In genomic region chr5:67797006-67797958, GRCm38 (mm10) we compare ENCODE assay signal across 11 mouse cellular contexts. TPM values are rescaled to one million over a fixed set of nuclear protein-coding genes. Genes with fewer than 3 reads are reported as not detected.
A peak's percentile ranks its signal among the peaks of the same experiment; 100 is the strongest.
DNase-seq lines count a peak whose midpoint lies in the region; TF ChIP-seq lines count a peak whose summit lies in the region.
"Had no signal": no experiment of that assay in that cellular context is flagged by ENCODE, and none has a peak within 500 bp of the region (broad histone marks: within the 10 kb centered on the region; RNA-seq: fewer than 3 reads in every experiment).

No protein-coding gene starts in this region.

- DNase-seq in cerebellum, adult 2 months = peak; percentile 52 to 62
- no peak for DNase-seq in cerebellum, postnatal 4 days (ENCODE audit: low spot score in 2 of 2)
- DNase-seq in right cerebral cortex, postnatal 14 days = peak; percentile 28
- no peak for DNase-seq in right cerebral cortex, adult 18-20 months
- peak; percentile 59 to 71 for DNase-seq in kidney, postnatal 36 days
- DNase-seq in yolk sac, embryonic 10.5 days (ENCODE audit: low spot score) = peak; percentile 26
- DNase-seq in frontal cortex, postnatal 10 days (ENCODE audit: low spot score in 2 of 2) = no peak
- no peak for DNase-seq in gastrocnemius, postnatal 36 days
- DNase-seq: right cerebral cortex, postnatal 25 days had no signal

- intact Hi-C loops in gastrocnemius, postnatal 36 days (cut with DNase I) = no loop called here

- WGBS in cerebellum, adult 2 months = 34% methylated on average over 14 of the region's 14 CpGs

- H3K4me1 ChIP-seq in cerebellum, adult 2 months (ENCODE audit: control insufficient read depth, insufficient read depth, low read length) = peaks cover 44% of the 10 kb centered on the region

- no peak for TF ChIP-seq CTCF in cerebellum, adult 2 months (IDR thresholded peaks at IDR 0.05; ENCODE audit: borderline replicate concordance, insufficient read depth, low read depth, low read length)

- no peak overlapping the region for H3K4me3 ChIP-seq in cerebellum, adult 2 months (replicated peaks; ENCODE audit: insufficient read depth, low read depth, low read length)
- H3K4me3 ChIP-seq: limb, embryonic 12.5 days had no signal

- H3K27me3 ChIP-seq in cerebellum, adult 2 months (ENCODE audit: control insufficient read depth, insufficient read depth, low read length) = no peaks in the 10 kb centered on the region
- H3K27me3 ChIP-seq: limb, embryonic 12.5 days had no signal

- no peak for TF ChIP-seq POLR2A in cerebellum, adult 2 months (IDR thresholded peaks at IDR 0.05; ENCODE audit: borderline replicate concordance, insufficient read depth, low read length)

- H3K27ac ChIP-seq in cerebellum, adult 2 months (ENCODE audit: insufficient read depth, low read length) = peak overlapping the region; percentile 4; the same call in 1 of the 2 replicates
- H3K27ac ChIP-seq: limb, embryonic 12.5 days had no signal

RNA-seq across cellular contexts. Expression of gene Atp8a1, which starts 50.0 kb away (rescaled TPM):
- 56.1 and 60.9 TPM in 2 replicates for polyA plus RNA-seq in cerebellum, adult 2 months (2012; rRNA removed)
- total RNA-seq in gastrocnemius, postnatal 36 days (2021) = 10 to 100 TPM; 55.9 to 72.7 TPM
- polyA plus RNA-seq: C2C12 had no signal

Comparison
In these comparisons a context has a peak if more than half of its experiments do, and no peak if none do; other contexts are left out.
1. DNase-seq: peak in cerebellum, adult 2 months (2 of 2), right cerebral cortex, postnatal 14 days (single experiment), kidney, postnatal 36 days (2 of 2) and yolk sac, embryonic 10.5 days (single experiment); none in cerebellum, postnatal 4 days (0 of 2), right cerebral cortex, adult 18-20 months (single experiment), frontal cortex, postnatal 10 days (0 of 2) and gastrocnemius, postnatal 36 days (0 of 2).